Mouse (Mus musculus) midbrain, embryonic 11.5 days (tissue): Measurements from ENCODE around the gene Ddx20. TPM values are rescaled to one million over a fixed set of nuclear protein-coding genes. Genes with fewer than 3 reads are reported as not detected.

Source experiments
- ATAC-seq: fragments of 200-750 bp; cut with Nextera tagmentation; 2 replicates; pipeline ENCODE4 v1.8.0; 2017; ENCODE audit warnings: moderate TSS enrichment, moderate library complexity; ENCODE audit not compliant: low FRiP score
- DNase-seq: peaks from one replicate; pipeline ENCODE4 v3.0.0; 2015; ENCODE audit warnings: low spot score; ENCODE audit errors: missing footprints
- H3K27ac ChIP-seq: fragments of 300-500 bp; sonication (generic); 2 replicates; pipeline ENCODE4 v1.5.1; 2014; ENCODE audit warnings: low read depth, low read length
- H3K27me3 ChIP-seq: fragments of 300-500 bp; sonication (generic); 2 replicates; pipeline ENCODE4 v1.6.1; 2014; ENCODE audit warnings: mild to moderate bottlenecking, low read length, moderate library complexity, mixed read lengths; ENCODE audit not compliant: control insufficient read depth, insufficient read depth
- H3K36me3 ChIP-seq: fragments of 300-500 bp; sonication (generic); 2 replicates; pipeline ENCODE4 v1.6.1; 2014; ENCODE audit warnings: mild to moderate bottlenecking, low read length, moderate library complexity, mixed read lengths; ENCODE audit not compliant: control insufficient read depth, insufficient read depth
- H3K4me1 ChIP-seq: fragments of 300-500 bp; sonication (generic); 2 replicates; pipeline ENCODE4 v1.6.1; 2014; ENCODE audit warnings: low read length; ENCODE audit not compliant: control insufficient read depth, insufficient read depth
- H3K4me2 ChIP-seq: fragments of 300-500 bp; sonication (generic); 2 replicates; pipeline ENCODE4 v1.6.1; 2014; ENCODE audit warnings: mild to moderate bottlenecking, moderate library complexity
- H3K4me3 ChIP-seq: fragments of 300-500 bp; sonication (generic); 2 replicates; pipeline ENCODE4 v1.5.1; 2014; ENCODE audit warnings: low read depth, low read length
- H3K9ac ChIP-seq: fragments of 300-500 bp; sonication (generic); 2 replicates; pipeline ENCODE4 v1.6.1; 2014; ENCODE audit warnings: low read length
- H3K9me3 ChIP-seq: fragments of 300-500 bp; sonication (generic); 2 replicates; pipeline ENCODE4 v1.6.1; 2016; ENCODE audit warnings: low read length; ENCODE audit not compliant: control insufficient read depth
- WGBS: fragments of 180-500 bp; shearing (Covaris S2); extraction: QIAGEN DNeasy Blood & Tissue Kit; methylation state at CpG from one replicate; pipeline ENCODE4 v1.1.7; 2014; 5-methylcytosine and 5-hydroxymethylcytosine counted together
- polyA plus RNA-seq: library from polyadenylated mRNA; unstranded; fragments of >200 nt; fragmentation: Nextera tagmentation; extraction: Ambion mirVana; gene quantifications from 2 replicates; pipeline ENCODE4 v1.2.1, GENCODE M21; 2014

Ddx20 gene
- polyA plus RNA-seq, 1 experiment from 2014 or later, result 46.3 TPM

- WGBS, result 84% methylated on average over 6 of the region's 6 CpGs
- ATAC-seq (no peak), DNase-seq (no peak)
- Histone ChIP-seq H3K4me1 (peaks cover 9% of the 10 kb centered on the region), H3K36me3 (no peaks in the 10 kb centered on the region), H3K27ac (no peak overlapping the region), H3K4me2 (no peak overlapping the region), H3K9me3 (no peaks in the 10 kb centered on the region), H3K27me3 (peaks cover 12% of the 10 kb centered on the region; the same call in 1 of the 2 replicates), H3K4me3 (no peak overlapping the region), H3K9ac (no peak overlapping the region)
These were observed 22.9 kb upstream of the Ddx20 start for GRCm38 (mm10) chr3:105710246-105710645.

GRCm38 (mm10) chr3:105707590-105707989, 20.2 kb upstream of the Ddx20 start:
- Histone ChIP-seq H3K4me3 (no peak overlapping the region), H3K9ac (no peak overlapping the region), H3K4me2 (no peak overlapping the region), H3K36me3 (no peaks in the 10 kb centered on the region), H3K27me3 (peaks cover 19% of the 10 kb centered on the region; the same call in 1 of the 2 replicates), H3K27ac (no peak overlapping the region), H3K4me1 (peaks cover 4% of the 10 kb centered on the region; the same call in 1 of the 2 replicates), H3K9me3 (no peaks in the 10 kb centered on the region)
- ATAC-seq, result no peak
- WGBS, result 11% methylated on average over 7 of the region's 7 CpGs
- peak; percentile 84 for DNase-seq

GRCm38 (mm10) chr3:105706366-105707020, 19.1 kb upstream of the Ddx20 start:
- Histone ChIP-seq H3K36me3 (no peaks in the 10 kb centered on the region), H3K9me3 (no peaks in the 10 kb centered on the region), H3K4me1 (peaks cover 4% of the 10 kb centered on the region; the same call in 1 of the 2 replicates), H3K27me3 (peaks cover 19% of the 10 kb centered on the region; the same call in 1 of the 2 replicates), H3K4me3 (no peak overlapping the region), H3K27ac (no peak overlapping the region), H3K9ac (no peak overlapping the region), H3K4me2 (no peak overlapping the region)
- 49% methylated on average over 4 of the region's 4 CpGs for WGBS
- DNase-seq (peak; percentile 74), ATAC-seq (no peak)

- WGBS, result 18% methylated on average over 3 of the region's 3 CpGs
These were observed 18.2 kb upstream of the Ddx20 start for GRCm38 (mm10) chr3:105705561-105705960.

GRCm38 (mm10) chr3:105705061-105705549, 17.7 kb upstream of the Ddx20 start:
- H3K4me2 ChIP-seq, result peak overlapping the region; percentile 94
- WGBS, result 0% methylated on average over 28 of the region's 28 CpGs
- DNase-seq, result peak; percentile 94
- peak overlapping the region; percentile 58 for H3K4me3 ChIP-seq
- peaks cover 19% of the 10 kb centered on the region; the same call in 1 of the 2 replicates for H3K27me3 ChIP-seq
- H3K36me3 ChIP-seq, result no peaks in the 10 kb centered on the region
- ATAC-seq, result peak; percentile 67
- no peaks in the 10 kb centered on the region for H3K9me3 ChIP-seq
- H3K9ac ChIP-seq, result peak overlapping the region; percentile 72
- H3K27ac ChIP-seq, result no peak overlapping the region
- H3K4me1 ChIP-seq, result peaks cover 4% of the 10 kb centered on the region; the same call in 1 of the 2 replicates

More at GRCm38 (mm10) chr3:105705561-105705960, 18.2 kb upstream of the Ddx20 start:
- Histone ChIP-seq H3K4me2 (peak overlapping the region; percentile 94), H3K27ac (no peak overlapping the region), H3K36me3 (no peaks in the 10 kb centered on the region), H3K4me3 (peak overlapping the region; percentile 58), H3K4me1 (peaks cover 4% of the 10 kb centered on the region; the same call in 1 of the 2 replicates), H3K9ac (peak overlapping the region; percentile 72), H3K27me3 (peaks cover 19% of the 10 kb centered on the region; the same call in 1 of the 2 replicates), H3K9me3 (no peaks in the 10 kb centered on the region)
- DNase-seq, result no peak
- no peak for ATAC-seq

GRCm38 (mm10) chr3:105704031-105705008, 16.9 kb upstream of the Ddx20 start, which contains the start of gene Inka2:
Gene Inka2, plus strand, starts transcription at chr3:105704599.
- Histone ChIP-seq H3K9ac (peak within 1 kb of the TSS; percentile 72), H3K9me3 (no peaks in the 10 kb centered on the region), H3K4me1 (peaks cover 4% of the 10 kb centered on the region; the same call in 1 of the 2 replicates), H3K36me3 (no peaks in the 10 kb centered on the region), H3K4me2 (peak within 1 kb of the TSS; percentile 94), H3K27me3 (peaks cover 19% of the 10 kb centered on the region; the same call in 1 of the 2 replicates), H3K27ac (no peak within 1 kb of the TSS), H3K4me3 (peak within 1 kb of the TSS; percentile 58)
- ATAC-seq (peak; percentile 98), DNase-seq (peak; percentile 97)
- 2% methylated on average over 40 of the region's 43 CpGs for WGBS

GRCm38 (mm10) chr3:105703571-105703970, 16.2 kb upstream of the Ddx20 start:
- no peaks in the 10 kb centered on the region for H3K36me3 ChIP-seq
- H3K4me3 ChIP-seq, result no peak overlapping the region
- no peak overlapping the region for H3K27ac ChIP-seq
- H3K9ac ChIP-seq, result no peak overlapping the region
- WGBS, result 48% methylated on average over 6 of the region's 6 CpGs
- ATAC-seq (no peak), DNase-seq (no peak)
- H3K4me1 ChIP-seq, result peaks cover 4% of the 10 kb centered on the region; the same call in 1 of the 2 replicates
- peaks cover 19% of the 10 kb centered on the region; the same call in 1 of the 2 replicates for H3K27me3 ChIP-seq
- H3K9me3 ChIP-seq, result no peaks in the 10 kb centered on the region
- no peak overlapping the region for H3K4me2 ChIP-seq

GRCm38 (mm10) chr3:105701399-105701798, 14.0 kb upstream of the Ddx20 start:
- ATAC-seq (no peak), DNase-seq (no peak)
- Histone ChIP-seq H3K27ac (no peak overlapping the region), H3K36me3 (no peaks in the 10 kb centered on the region), H3K4me2 (no peak overlapping the region), H3K9me3 (no peaks in the 10 kb centered on the region), H3K4me3 (no peak overlapping the region), H3K4me1 (peaks cover 8% of the 10 kb centered on the region), H3K27me3 (peaks cover 13% of the 10 kb centered on the region; the same call in 1 of the 2 replicates), H3K9ac (no peak overlapping the region)
- 78% methylated on average over 5 of the region's 5 CpGs for WGBS
